Mouse (Mus musculus) embryonic facial prominence, embryonic 12.5 days (tissue): ENCODE measurements around the gene Fbxo27. TPM values are rescaled to one million over a fixed set of nuclear protein-coding genes. Genes with fewer than 3 reads are reported as not detected.

ENCODE experiments used
- polyA plus RNA-seq: library from polyadenylated mRNA; unstranded; fragments of >200 nt; fragmentation: Nextera tagmentation; extraction: Ambion mirVana; gene quantifications from 2 replicates; pipeline ENCODE4 v1.2.1, GENCODE M21; 2016

Gene Fbxo27
- polyA plus RNA-seq, 1 experiment from 2014 or later = 11.9 TPM

Other genes starting within 250 kb of the Fbxo27 start
- 9.9 and 10.7 TPM in 2 replicates for gene Lrfn1, start 240.9 kb upstream of the Fbxo27 start, polyA plus RNA-seq
- not detected in 2 replicates for gene Ifnl2, start 182.4 kb upstream of the Fbxo27 start, polyA plus RNA-seq
- gene Ifnl3, start 170.0 kb upstream of the Fbxo27 start, polyA plus RNA-seq = not detected in 2 replicates
- gene Sycn, start 152.0 kb upstream of the Fbxo27 start, polyA plus RNA-seq = not detected in 2 replicates
- not detected in 2 replicates for gene Nccrp1, start 145.6 kb upstream of the Fbxo27 start, polyA plus RNA-seq
- 36.6 and 36.8 TPM in 2 replicates for gene Samd4b, start 94.7 kb upstream of the Fbxo27 start, polyA plus RNA-seq
- gene Pak4, start 94.7 kb upstream of the Fbxo27 start, polyA plus RNA-seq = 43.4 and 44.1 TPM in 2 replicates
- gene Acp7, start 61.5 kb upstream of the Fbxo27 start, polyA plus RNA-seq = 0.18 TPM in 1 of 2 replicates, not detected in the other
- 15.9 and 19.7 TPM in 2 replicates for gene Fbxo17, start 24.0 kb downstream of the Fbxo27 start, polyA plus RNA-seq
- 135 and 138 TPM in 2 replicates for gene Mrps12, start 49.0 kb downstream of the Fbxo27 start, polyA plus RNA-seq
- gene Sars2, start 49.1 kb downstream of the Fbxo27 start, polyA plus RNA-seq = 29.8 and 32.0 TPM in 2 replicates
- 5.0 and 6.5 TPM in 2 replicates for gene Ccer2, start 63.3 kb downstream of the Fbxo27 start, polyA plus RNA-seq
- gene Sirt2, start 73.9 kb downstream of the Fbxo27 start, polyA plus RNA-seq = 76.1 and 76.7 TPM in 2 replicates
- 38.9 and 42.0 TPM in 2 replicates for gene Nfkbib, start 74.7 kb downstream of the Fbxo27 start, polyA plus RNA-seq
- 2.2 and 2.8 TPM in 2 replicates for gene Rinl, start 96.1 kb downstream of the Fbxo27 start, polyA plus RNA-seq
- 372 and 383 TPM in 2 replicates for gene Hnrnpl, start 115.7 kb downstream of the Fbxo27 start, polyA plus RNA-seq
- 117 and 128 TPM in 2 replicates for gene Ech1, start 132.4 kb downstream of the Fbxo27 start, polyA plus RNA-seq
- gene Lgals4, start 141.0 kb downstream of the Fbxo27 start, polyA plus RNA-seq = 5.4 and 7.3 TPM in 2 replicates
- gene Lgals7, start 171.0 kb downstream of the Fbxo27 start, polyA plus RNA-seq = 2.4 and 4.2 TPM in 2 replicates
- 0.26 and 0.36 TPM in 2 replicates for gene Capn12, start 188.6 kb downstream of the Fbxo27 start, polyA plus RNA-seq